ENCODE assay signal across 33 mouse cellular contexts in genomic region chr13:85439581-85439980, GRCm38 (mm10).
"Had no signal": no experiment of that assay in that cellular context is flagged by ENCODE, and none has a peak within 500 bp of the region (broad histone marks: within the 10 kb centered on the region; RNA-seq: fewer than 3 reads in every experiment).

No protein-coding gene starts in this region.

- DNase-seq: heart, postnatal 10 days; heart, postnatal 14 days; heart, postnatal 36 days; heart, postnatal 4 days; kidney, adult 11 months; kidney, adult 18-20 months; kidney, adult 2 months; kidney, adult 8-10 months; kidney, adult 9 months; kidney, postnatal 10 days; kidney, postnatal 14 days; kidney, postnatal 25 days; kidney, postnatal 36 days; kidney, postnatal 4 days; layer of hippocampus, adult 9-11 months; layer of hippocampus, postnatal 36 days had no signal

- H3K9me3 ChIP-seq: heart, embryonic 12.5 days; heart, embryonic 15.5 days; hindbrain, embryonic 10.5 days; hindbrain, embryonic 12.5 days; hindbrain, embryonic 13.5 days; hindbrain, embryonic 15.5 days; intestine, embryonic 15.5 days; kidney, embryonic 15.5 days had no signal

- H3K27ac ChIP-seq: heart, embryonic 15.5 days; hindbrain, embryonic 10.5 days; hindbrain, embryonic 12.5 days; hindbrain, embryonic 13.5 days; hindbrain, embryonic 14.5 days; hindbrain, embryonic 15.5 days; hindbrain, postnatal 0 days; intestine, embryonic 15.5 days; kidney, embryonic 15.5 days; kidney, postnatal 0 days; left cerebral cortex, adult 2 months had no signal

- H3K9ac ChIP-seq: heart, embryonic 12.5 days; heart, embryonic 15.5 days; hindbrain, embryonic 12.5 days; hindbrain, embryonic 13.5 days; hindbrain, embryonic 14.5 days; hindbrain, embryonic 15.5 days; intestine, embryonic 15.5 days; kidney, embryonic 15.5 days had no signal

- H3K4me2 ChIP-seq: heart, embryonic 12.5 days; heart, embryonic 15.5 days; hindbrain, embryonic 12.5 days; hindbrain, embryonic 13.5 days; hindbrain, embryonic 14.5 days; hindbrain, embryonic 15.5 days; intestine, embryonic 15.5 days; kidney, embryonic 15.5 days had no signal

- H3K4me3 ChIP-seq: heart, embryonic 12.5 days; heart, embryonic 15.5 days; hindbrain, embryonic 10.5 days; hindbrain, embryonic 12.5 days; hindbrain, embryonic 13.5 days; hindbrain, embryonic 15.5 days; intestine, embryonic 15.5 days; kidney, embryonic 15.5 days; layer of hippocampus, adult 2 months; left cerebral cortex, adult 2 months had no signal

- H3K4me1 ChIP-seq: heart, embryonic 12.5 days; hindbrain, embryonic 10.5 days; hindbrain, embryonic 12.5 days; hindbrain, embryonic 13.5 days; hindbrain, embryonic 15.5 days; intestine, embryonic 15.5 days; kidney, embryonic 15.5 days had no signal

- ATAC-seq: hindbrain, embryonic 16.5 days; hindbrain, postnatal 0 days; inflammation-experienced regulatory T-cells, adult 6 months; intestine, embryonic 15.5 days; intestine, embryonic 16.5 days; intestine, postnatal 0 days had no signal

- H3K27me3 ChIP-seq: heart, embryonic 12.5 days; heart, embryonic 15.5 days; hindbrain, embryonic 12.5 days; hindbrain, embryonic 13.5 days; hindbrain, embryonic 15.5 days; intestine, embryonic 15.5 days; kidney, embryonic 15.5 days had no signal

- H3K36me3 ChIP-seq: heart, embryonic 12.5 days; heart, embryonic 15.5 days; hindbrain, embryonic 10.5 days; hindbrain, embryonic 12.5 days; hindbrain, embryonic 13.5 days; hindbrain, embryonic 15.5 days; intestine, embryonic 15.5 days; kidney, embryonic 15.5 days had no signal
